Mouse (Mus musculus): ENCODE results near the gene Col12a1.
"Not testable (repeated sequence)": the region's sequence is repeated elsewhere in the genome, so short reads cannot be mapped to it uniquely, and the experiment has no call there.

Col12a1 gene

GRCm38 (mm10) chr9:79689342-79689741 is 29.3 kb downstream of the Col12a1 start:
- no peak for DNase-seq

- DNase-seq: no peak
Measured at GRCm38 (mm10) chr9:79687227-79687626, 31.4 kb downstream of the Col12a1 start.

GRCm38 (mm10) chr9:79686049-79686448 is 32.6 kb downstream of the Col12a1 start:
- no peak for DNase-seq

- DNase-seq: no peak
Measured at GRCm38 (mm10) chr9:79680453-79681240, 38.0 kb downstream of the Col12a1 start.

GRCm38 (mm10) chr9:79668806-79669205 is 49.8 kb downstream of the Col12a1 start:
- DNase-seq: not testable (repeated sequence)

GRCm38 (mm10) chr9:79653327-79654150 is 65.1 kb downstream of the Col12a1 start:
- no peak for DNase-seq

- DNase-seq: no peak
Measured at GRCm38 (mm10) chr9:79648587-79648986, 70.0 kb downstream of the Col12a1 start.

GRCm38 (mm10) chr9:79645757-79646156 is 72.9 kb downstream of the Col12a1 start:
- no peak for DNase-seq

- DNase-seq: no peak
Measured at GRCm38 (mm10) chr9:79639430-79640090, 79.1 kb downstream of the Col12a1 start.

- no peak for DNase-seq
Measured at GRCm38 (mm10) chr9:79637879-79638278, 80.8 kb downstream of the Col12a1 start.

- DNase-seq: no peak
Measured at GRCm38 (mm10) chr9:79634076-79634475, 84.6 kb downstream of the Col12a1 start.

- no peak for DNase-seq
Measured at GRCm38 (mm10) chr9:79631186-79631585, 87.4 kb downstream of the Col12a1 start.

- DNase-seq: no peak
Measured at GRCm38 (mm10) chr9:79618839-79619597, 99.6 kb downstream of the Col12a1 start.

GRCm38 (mm10) chr9:79617336-79617735 is 101.3 kb downstream of the Col12a1 start:
- no peak for DNase-seq

- DNase-seq: no peak
Measured at GRCm38 (mm10) chr9:79616040-79616439, 102.6 kb downstream of the Col12a1 start.

GRCm38 (mm10) chr9:79610286-79610685 is 108.3 kb downstream of the Col12a1 start:
- DNase-seq: no peak

- no peak for DNase-seq
Measured at GRCm38 (mm10) chr9:79609661-79610060, 109.0 kb downstream of the Col12a1 start.

- no peak for DNase-seq
Measured at GRCm38 (mm10) chr9:79608795-79609194, 109.8 kb downstream of the Col12a1 start.

- DNase-seq: no peak
Measured at GRCm38 (mm10) chr9:79608062-79608531, 110.5 kb downstream of the Col12a1 start.

GRCm38 (mm10) chr9:79606122-79606521 is 112.5 kb downstream of the Col12a1 start:
- DNase-seq: no peak

- no peak for DNase-seq
Measured at GRCm38 (mm10) chr9:79605722-79606121, 112.9 kb downstream of the Col12a1 start.

- no peak for DNase-seq
Measured at GRCm38 (mm10) chr9:79604546-79604945, 114.1 kb downstream of the Col12a1 start.

GRCm38 (mm10) chr9:79603448-79603847 is 115.2 kb downstream of the Col12a1 start:
- no peak for DNase-seq

Measured in B cell, adult 2 months (primary cell).